Mouse (Mus musculus) CD8-positive naive resting alpha-beta T cell, adult 57 days (primary cell): Measurements from ENCODE around the gene Men1. TPM values are rescaled to one million over a fixed set of nuclear protein-coding genes. Genes with fewer than 3 reads are reported as not detected.

Source experiments
- total RNA-seq: library from RNA; stranded (reverse); gene quantifications from one replicate; pipeline ENCODE4 v1.2.4, GENCODE M21; 2023

Gene Men1
- total RNA-seq: 46.4 TPM

GRCm38 (mm10) chr19:6334673-6335457 is at the start of gene Men1:
Gene Men1, plus strand, starts transcription at chr19:6334979.

GRCm38 (mm10) chr19:6306137-6306551 is 28.6 kb upstream of the Men1 start, which contains the start of gene Cdc42bpg:
Gene Cdc42bpg, plus strand, starts transcription at chr19:6306456.

GRCm38 (mm10) chr19:6340524-6341452 is 6.0 kb downstream of the Men1 start, which contains the start of gene Map4k2:
Gene Map4k2, plus strand, starts transcription at chr19:6341135.

GRCm38 (mm10) chr19:6363411-6364240 is 28.8 kb downstream of the Men1 start, which contains the start of gene Sf1:
Gene Sf1, plus strand, starts transcription at chr19:6363690.

GRCm38 (mm10) chr19:6384128-6384527 is 49.3 kb downstream of the Men1 start, which contains the start of gene Pygm:
Gene Pygm, plus strand, starts transcription at chr19:6384399.

Other genes with a start within 250 kb of the Men1 start
- 0.89 TPM for gene Cdca5, start 250.0 kb upstream of the Men1 start, total RNA-seq
- not detected for gene AC131692.1, start 240.6 kb upstream of the Men1 start, total RNA-seq
- gene Naaladl1, start 229.2 kb upstream of the Men1 start, total RNA-seq: not detected
- gene Sac3d1, start 216.3 kb upstream of the Men1 start, total RNA-seq: 9.6 TPM
- 32.0 TPM for gene Snx15, start 206.7 kb upstream of the Men1 start, total RNA-seq
- gene Batf2, start 194.0 kb upstream of the Men1 start, total RNA-seq: not detected
- 26.0 TPM for gene Arl2, start 193.4 kb upstream of the Men1 start, total RNA-seq
- gene Majin, start 150.6 kb upstream of the Men1 start, total RNA-seq: not detected
- not detected for gene Gpha2, start 108.6 kb upstream of the Men1 start, total RNA-seq
- 21.7 TPM for gene Ppp2r5b, start 99.1 kb upstream of the Men1 start, total RNA-seq
- 156 TPM for gene Atg2a, start 93.3 kb upstream of the Men1 start, total RNA-seq
- 86.5 TPM for gene Ehd1, start 58.3 kb upstream of the Men1 start, total RNA-seq
- 9.1 TPM for gene Cdc42bpg, start 28.5 kb upstream of the Men1 start, total RNA-seq
- gene Map4k2, start 6.2 kb downstream of the Men1 start, total RNA-seq: 585 TPM
- gene Sf1, start 28.7 kb downstream of the Men1 start, total RNA-seq: 936 TPM
- 20.2 TPM for gene Pygm, start 49.4 kb downstream of the Men1 start, total RNA-seq
- gene Rasgrp2, start 64.4 kb downstream of the Men1 start, total RNA-seq: 721 TPM
- 0.49 TPM for gene Nrxn2, start 83.8 kb downstream of the Men1 start, total RNA-seq
- not detected for gene Slc22a12, start 208.1 kb downstream of the Men1 start, total RNA-seq